Mouse (Mus musculus): Measurements from ENCODE around the gene Myzap. TPM values are rescaled to one million over a fixed set of nuclear protein-coding genes. Genes with fewer than 3 reads are reported as not detected.
A peak's percentile ranks its signal among the peaks of the same experiment; 100 is the strongest.
"Not testable (repeated sequence)": the region's sequence is repeated elsewhere in the genome, so short reads cannot be mapped to it uniquely, and the experiment has no call there.

The Myzap gene
- total RNA-seq, 1 experiment from 2014 or later, result 8.6 TPM

DNA sequence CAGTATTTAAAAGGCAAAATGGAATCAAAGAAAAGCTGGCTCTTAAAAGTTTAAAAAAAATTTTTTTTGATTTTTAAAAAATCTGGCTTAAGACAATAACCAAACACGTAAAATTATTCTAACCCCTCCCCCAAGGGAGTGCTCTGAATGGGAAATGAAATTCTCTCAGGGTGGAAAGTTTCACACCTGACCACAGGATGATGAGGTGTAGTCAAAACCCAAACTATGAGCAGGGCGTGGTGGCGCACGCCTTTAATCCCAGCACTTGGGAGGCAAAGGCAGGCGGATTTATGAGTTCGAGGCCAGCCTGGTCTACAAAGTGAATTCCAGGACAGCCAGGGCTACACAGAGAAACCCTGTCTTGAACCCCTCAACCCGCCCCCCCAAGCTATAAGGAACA lies 108.3 kb downstream of the Myzap start:
- DNase-seq, result not testable (repeated sequence)

DNA sequence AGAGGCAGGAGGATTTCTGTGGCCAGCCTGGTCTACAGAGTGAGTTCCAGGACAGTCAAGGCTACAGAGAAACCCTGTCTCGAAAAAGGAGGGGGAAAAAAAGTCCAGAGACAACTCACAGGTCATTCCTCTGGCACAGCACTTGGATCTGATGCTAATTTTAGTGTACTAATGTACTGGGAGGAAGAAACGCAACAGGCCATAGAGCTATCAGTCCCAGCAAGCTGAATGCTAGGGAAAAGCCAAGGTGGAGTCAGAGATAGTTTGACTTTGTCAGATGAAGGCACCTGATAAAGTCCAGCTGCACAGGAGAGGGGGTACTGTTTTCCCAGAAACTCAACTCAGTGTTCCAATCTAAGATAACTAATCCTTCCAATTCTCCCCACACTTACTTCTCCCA lies 111.9 kb downstream of the Myzap start:
- DNase-seq, result no peak

DNA sequence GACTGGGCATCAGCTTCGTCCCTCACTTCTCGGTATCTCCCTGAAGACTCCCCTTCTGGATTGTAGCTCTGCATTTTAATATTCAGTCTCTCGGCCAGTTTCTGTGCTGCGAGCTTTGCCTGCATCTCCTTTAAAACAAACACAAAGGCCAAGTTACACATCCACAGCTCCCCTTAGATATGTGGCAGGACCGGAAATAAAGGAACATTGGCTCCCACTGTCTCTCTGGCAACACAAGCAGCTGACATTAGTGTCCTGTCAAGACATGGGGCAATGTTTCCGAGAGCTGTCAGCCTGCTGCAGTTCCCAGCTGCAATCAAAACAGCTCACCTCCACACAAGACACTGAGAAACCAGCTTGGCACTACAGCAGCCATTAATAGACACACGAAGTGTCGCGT lies 112.7 kb downstream of the Myzap start:
- no peak for DNase-seq

DNA sequence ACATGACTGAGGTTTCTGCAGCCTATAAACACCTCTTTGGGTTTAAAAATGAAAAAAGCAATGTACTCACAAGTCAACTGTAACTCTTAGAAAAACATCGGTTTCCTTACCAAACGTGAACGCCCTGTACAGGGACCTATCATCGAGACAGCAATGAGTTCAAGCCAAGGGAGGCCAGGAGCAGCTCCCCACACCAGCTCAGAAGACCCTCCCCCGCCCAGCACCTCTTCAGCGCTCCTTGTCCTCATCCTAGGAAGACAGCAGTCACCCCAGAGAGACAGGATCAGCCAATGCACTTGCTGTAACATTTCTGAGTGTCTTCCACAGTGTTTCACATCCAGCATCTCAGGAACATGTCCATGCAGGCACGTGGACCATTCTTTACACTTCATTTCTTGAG lies 113.6 kb downstream of the Myzap start:
- no peak for DNase-seq

DNA sequence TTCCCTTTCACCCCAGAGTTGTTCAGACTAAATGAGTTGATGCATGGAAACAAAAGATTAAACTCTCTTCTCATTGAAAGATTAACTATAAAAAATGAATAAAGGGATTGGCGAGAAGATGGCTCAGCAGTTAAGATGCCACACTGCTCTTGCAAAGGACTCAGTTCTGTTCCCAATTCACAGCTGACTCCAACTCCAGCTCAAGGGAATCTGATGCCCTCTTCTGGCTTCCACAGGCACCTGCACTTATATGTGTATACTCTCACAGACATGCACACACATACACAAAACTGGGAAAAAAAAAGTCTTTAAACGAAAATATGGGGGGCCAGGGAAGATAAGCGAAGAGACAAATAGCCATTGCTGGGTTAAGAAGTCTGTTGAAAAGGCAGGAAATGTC lies 115.6 kb downstream of the Myzap start:
- no peak for DNase-seq

DNA sequence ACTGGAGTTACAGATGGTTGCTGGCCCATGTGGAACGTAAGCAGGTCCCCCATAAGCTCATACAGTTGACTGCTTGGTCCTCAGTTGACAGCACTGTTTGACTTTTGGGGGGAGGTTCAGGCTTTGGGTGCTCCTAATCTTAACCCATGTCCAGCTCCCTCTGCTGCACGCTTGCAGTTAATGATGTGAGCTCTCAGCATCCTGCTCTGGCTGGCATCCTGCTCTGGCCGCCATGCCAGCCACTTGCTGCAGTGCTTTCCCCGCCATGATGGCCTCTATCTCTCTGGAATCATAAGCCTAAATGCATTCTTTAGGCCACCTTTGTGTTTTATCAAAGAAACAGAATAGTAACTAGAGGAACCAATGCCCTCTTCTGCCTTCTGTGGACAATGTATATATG lies 116.6 kb downstream of the Myzap start:
- DNase-seq, result no peak

DNA sequence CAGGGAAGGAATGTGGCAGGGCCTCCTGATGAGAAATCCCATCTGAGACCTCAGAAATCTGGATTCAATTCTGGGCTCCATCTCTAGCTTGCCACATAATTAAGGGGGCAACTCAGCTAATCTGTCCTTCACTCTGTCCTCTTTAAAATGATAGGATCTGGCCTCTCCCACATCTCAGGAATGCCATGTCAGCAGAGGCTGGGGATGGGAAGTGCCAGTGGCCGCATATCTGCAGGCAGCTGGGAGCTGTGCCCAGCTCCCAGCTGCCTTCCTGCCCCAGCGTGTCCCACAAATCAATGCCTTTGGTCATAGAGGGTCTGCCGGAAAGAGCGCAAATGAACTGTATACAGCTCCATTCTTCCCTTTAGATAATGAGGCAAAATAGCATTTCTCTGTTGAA lies 124.7 kb downstream of the Myzap start:
- DNase-seq, result no peak

DNA sequence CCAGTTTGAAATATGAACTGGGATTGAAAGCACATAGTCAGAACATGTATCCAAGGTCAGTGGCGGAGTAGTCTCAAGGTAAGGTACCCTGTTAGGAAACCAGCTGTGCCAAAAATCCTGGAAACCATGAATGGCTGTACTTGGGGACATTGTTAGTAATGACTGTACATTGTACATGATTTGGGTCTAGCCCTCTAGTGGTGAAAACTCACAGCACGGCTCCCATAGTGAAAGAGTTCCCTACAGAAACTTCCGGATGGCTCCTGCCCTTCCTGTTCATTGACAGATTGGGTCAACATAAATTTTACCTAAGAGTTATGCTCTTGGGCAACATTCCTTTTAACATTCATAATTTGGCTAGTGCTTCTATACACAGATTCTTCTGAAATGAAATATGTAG lies 126.0 kb downstream of the Myzap start:
- DNase-seq, result peak; percentile 28

DNA sequence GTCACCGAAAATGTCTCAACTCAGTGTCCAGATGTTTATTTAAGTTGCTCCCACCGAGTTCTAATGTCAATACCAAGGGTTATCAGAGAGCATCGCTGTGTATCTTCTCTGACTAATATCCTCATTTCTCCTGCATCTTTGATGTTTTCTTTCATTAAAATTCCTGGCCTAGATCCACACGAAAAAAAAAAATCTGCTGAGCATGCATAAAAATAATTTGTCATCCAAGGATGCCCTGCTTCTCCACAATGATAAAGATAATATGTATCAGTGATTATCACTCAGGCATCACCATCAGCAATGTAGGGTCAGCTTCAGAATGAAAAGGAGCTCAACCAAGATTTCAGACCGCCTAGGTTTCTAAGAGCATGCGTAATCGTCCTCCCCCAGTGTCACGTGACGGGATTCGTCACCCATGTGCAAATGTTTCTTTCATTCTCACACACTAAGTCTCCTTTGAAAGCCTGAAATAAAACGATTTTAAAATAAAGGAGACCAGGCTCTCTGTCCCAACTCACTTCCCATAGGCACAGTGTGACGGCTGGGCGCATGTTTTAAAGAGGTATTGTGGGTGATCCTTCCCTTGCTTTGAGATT lies 129.0 kb downstream of the Myzap start:
- no peak for DNase-seq

DNA sequence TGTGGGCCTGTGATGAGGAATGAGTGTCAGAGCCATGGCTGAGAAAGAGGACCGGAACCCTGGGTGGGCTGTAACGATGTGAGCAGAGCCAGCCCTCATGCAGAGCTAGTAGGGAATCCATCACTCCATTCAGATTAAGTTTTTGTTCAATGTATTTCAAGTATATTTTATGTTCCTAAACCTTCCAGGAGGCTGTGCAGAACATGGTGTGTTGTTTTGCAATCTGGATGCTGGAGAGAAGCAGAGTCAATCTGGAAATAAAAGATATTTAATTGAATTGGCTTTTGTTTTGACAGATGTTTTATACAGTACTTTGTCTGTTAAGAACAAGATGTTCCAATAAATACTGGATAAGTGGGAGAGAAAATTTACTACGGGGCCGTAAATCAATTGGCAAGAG lies 135.4 kb downstream of the Myzap start:
- DNase-seq, result no peak

Other genes starting within 250 kb of the Myzap start
- 169 and 181 TPM in 2 replicates for gene Polr2m, start 106.4 kb downstream of the Myzap start, total RNA-seq (2021)
- gene Cgnl1, start 179.2 kb upstream of the Myzap start, total RNA-seq (2021), result 82.3 and 91.2 TPM in 2 replicates

Measured in adrenal gland, postnatal 25 days (tissue).